Mouse (Mus musculus) stomach, postnatal 0 days (tissue): ENCODE results near the gene Nup98.

ENCODE experiments used
- CTCF ChIP-seq: IDR thresholded peaks from 2 replicates; pipeline ENCODE4 v1.5.1; 2016; ENCODE audit warnings: antibody characterized with exemption, low read depth, mild to moderate bottlenecking, moderate library complexity
- EP300 ChIP-seq: optimal IDR thresholded peaks from 2 replicates; pipeline ENCODE3; 2016; ENCODE audit warnings: antibody characterized with exemption

GRCm38 (mm10) chr7:102087336-102087735 is 122.6 kb downstream of the Nup98 start:
- no peak for TF ChIP-seq CTCF
- TF ChIP-seq EP300, result no peak
